Mouse (Mus musculus) liver, adult 2 months (tissue): ENCODE data around the gene Klhl35. TPM values are rescaled to one million over a fixed set of nuclear protein-coding genes. Genes with fewer than 3 reads are reported as not detected.
"Not testable (repeated sequence)": the region's sequence is repeated elsewhere in the genome, so short reads cannot be mapped to it uniquely, and the experiment has no call there.

Source experiments
- DNase-seq: peaks from one replicate; pipeline ENCODE4 v3.0.0-alpha.2; 2011; ENCODE audit warnings: low read depth, low spot score; ENCODE audit errors: extremely low read depth
- H3K27ac ChIP-seq: fragments of 200-500 bp; replicated peaks from 2 replicates; pipeline ENCODE4 v1.5.1; 2012; ENCODE audit warnings: low read depth, mild to moderate bottlenecking, control low read depth, inconsistent platforms, low read length; ENCODE audit not compliant: insufficient read depth
- H3K27me3 ChIP-seq: fragments of 200-500 bp; 2 replicates; pipeline ENCODE4 v1.6.1; 2012; ENCODE audit warnings: mild to moderate bottlenecking, moderate library complexity, low read length, inconsistent platforms; ENCODE audit not compliant: control insufficient read depth, insufficient read depth
- H3K36me3 ChIP-seq: fragments of 200-500 bp; 2 replicates; pipeline ENCODE4 v1.6.1; 2012; ENCODE audit warnings: low read length, inconsistent platforms; ENCODE audit not compliant: control insufficient read depth, insufficient read depth
- H3K4me1 ChIP-seq: fragments of 200-500 bp; 2 replicates; pipeline ENCODE4 v1.6.1; 2011; ENCODE audit warnings: low read length; ENCODE audit not compliant: control insufficient read depth, insufficient read depth
- H3K4me3 ChIP-seq: fragments of 200-500 bp; 2 replicates; pipeline ENCODE4 v1.5.1; 2011; ENCODE audit warnings: low read depth, mild to moderate bottlenecking, control low read depth, low read length, moderate library complexity; ENCODE audit not compliant: insufficient read depth
- H3K79me2 ChIP-seq: fragments of 200-500 bp; 2 replicates; pipeline ENCODE4 v1.6.1; 2012; ENCODE audit warnings: inconsistent platforms, mild to moderate bottlenecking, low read length, moderate library complexity; ENCODE audit not compliant: control insufficient read depth, insufficient read depth
- H3K9ac ChIP-seq: fragments of 200-500 bp; 2 replicates; pipeline ENCODE4 v1.6.1; 2012; ENCODE audit warnings: low read depth, mild to moderate bottlenecking, control low read depth, inconsistent platforms, low read length
- CTCF ChIP-seq: fragments of 200-500 bp; IDR thresholded peaks from 2 replicates; pipeline ENCODE4 v1.5.1; 2011; ENCODE audit warnings: low read depth, low read length, control low read depth
- POLR2A ChIP-seq: fragments of 200-500 bp; IDR thresholded peaks from 2 replicates; pipeline ENCODE4 v1.6.1; 2011; ENCODE audit warnings: low read length, control low read depth; ENCODE audit not compliant: insufficient read depth; ENCODE audit errors: extremely low read depth
- WGBS: fragments of 180-500 bp; shearing (Covaris S2); methylation state at CpG from one replicate; pipeline ENCODE4 v1.1.7; 2018; 5-methylcytosine and 5-hydroxymethylcytosine counted together
- polyA plus RNA-seq: library from polyadenylated mRNA; depleted of rRNA; stranded (reverse); fragments of >200 nt; gene quantifications from 2 replicates; pipeline ENCODE4 v1.2.3, GENCODE M21; 2012
- total RNA-seq: library from RNA; depleted of rRNA; stranded (reverse); fragments of >200 nt; gene quantifications from 2 replicates; pipeline ENCODE4 v1.2.3, GENCODE M21; 2014

Gene Klhl35
- total and polyA plus RNA-seq, 2 experiments: 0.11 TPM; not detected in 1

DNA sequence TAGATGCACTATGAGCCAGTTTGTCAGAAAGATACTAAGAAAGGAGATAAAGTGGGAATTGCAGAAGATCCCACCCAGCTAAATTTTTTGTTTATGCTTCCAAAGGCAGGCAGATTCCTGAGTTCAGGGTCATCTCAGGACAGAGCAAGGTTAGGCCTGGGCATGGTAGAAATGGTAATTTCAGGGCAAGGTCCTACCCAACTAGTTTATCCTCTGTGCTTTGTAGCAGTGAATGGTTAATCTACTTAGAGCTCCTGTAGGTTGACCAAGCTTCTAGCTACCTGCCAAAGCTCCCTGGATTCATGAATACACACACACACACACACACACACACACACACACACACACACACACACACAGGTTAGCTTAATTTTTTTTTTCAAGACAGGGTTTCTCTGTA lies 38.8 kb downstream of the Klhl35 start:
- H3K27ac ChIP-seq: no peak overlapping the region
- TF ChIP-seq CTCF (no peak), POLR2A (no peak)
- H3K79me2 ChIP-seq: no peaks in the 10 kb centered on the region
- no peaks in the 10 kb centered on the region for H3K36me3 ChIP-seq
- DNase-seq: no peak
- no peaks in the 10 kb centered on the region for H3K4me1 ChIP-seq
- H3K27me3 ChIP-seq: no peaks in the 10 kb centered on the region
- no peak overlapping the region for H3K4me3 ChIP-seq
- H3K9ac ChIP-seq: no peak overlapping the region

DNA sequence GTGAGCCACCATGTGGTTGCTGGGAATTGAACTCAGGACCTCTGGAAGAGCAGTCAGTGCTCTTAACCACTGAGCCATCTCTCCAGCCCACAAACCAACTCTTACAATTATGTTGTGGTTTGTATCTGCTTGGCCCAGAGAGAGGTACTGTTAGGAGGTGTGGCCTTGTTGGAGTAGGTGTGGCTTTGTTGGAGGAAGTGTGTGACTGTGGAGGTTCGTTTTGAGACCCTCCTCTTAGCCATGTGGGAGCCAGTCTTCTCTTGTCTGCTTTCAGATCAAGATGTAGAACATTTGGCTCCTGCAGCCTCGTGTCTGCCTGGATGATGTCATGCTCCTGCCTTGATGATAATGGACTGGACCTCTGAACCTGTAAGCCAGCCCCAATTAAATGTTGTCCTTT lies 42.4 kb downstream of the Klhl35 start:
- H3K9ac ChIP-seq, H3K36me3 ChIP-seq, H3K4me3 ChIP-seq, H3K4me1 ChIP-seq, H3K27me3 ChIP-seq, H3K27ac ChIP-seq, H3K79me2 ChIP-seq, DNase-seq: not testable (repeated sequence)
- 35% methylated on average over 2 of the region's 2 CpGs for WGBS

GRCm38 (mm10) chr7:99510087-99510501 lies 44.3 kb downstream of the Klhl35 start:
- Histone ChIP-seq H3K9ac (no peak overlapping the region), H3K27me3 (no peaks in the 10 kb centered on the region), H3K4me3 (no peak overlapping the region), H3K27ac (no peak overlapping the region), H3K36me3 (no peaks in the 10 kb centered on the region), H3K79me2 (no peaks in the 10 kb centered on the region), H3K4me1 (no peaks in the 10 kb centered on the region; the same call in 1 of the 2 replicates)
- 22% methylated on average over 8 of the region's 8 CpGs for WGBS
- TF ChIP-seq POLR2A (no peak), CTCF (no peak)
- DNase-seq: no peak

- H3K27ac ChIP-seq: no peak overlapping the region
These were observed 50.4 kb downstream of the Klhl35 start for GRCm38 (mm10) chr7:99516092-99516813.

DNA sequence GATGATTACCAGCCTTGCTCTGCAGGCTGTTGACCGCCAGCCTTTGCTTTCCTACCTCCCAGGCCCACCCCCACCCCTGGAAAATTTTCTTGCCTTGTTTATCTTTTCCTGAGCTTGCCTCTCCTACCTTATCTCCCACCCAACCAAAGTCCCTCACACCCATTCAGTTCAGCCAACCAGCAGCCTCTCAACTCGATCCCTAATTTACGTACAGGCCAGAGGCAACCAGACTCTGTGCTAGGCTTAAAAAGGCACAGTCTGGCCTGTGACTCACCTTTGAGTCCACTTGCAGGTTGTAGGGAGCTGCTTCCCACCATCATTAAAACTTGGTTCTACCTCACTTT lies 51.0 kb downstream of the Klhl35 start:
- no peak overlapping the region for H3K9ac ChIP-seq
- WGBS: 87% methylated on average over 3 of the region's 3 CpGs
- H3K36me3 ChIP-seq: no peaks in the 10 kb centered on the region
- H3K27ac ChIP-seq: no peak overlapping the region
- TF ChIP-seq POLR2A (no peak), CTCF (no peak)
- no peaks in the 10 kb centered on the region for H3K4me1 ChIP-seq
- H3K4me3 ChIP-seq: no peak overlapping the region
- H3K79me2 ChIP-seq: no peaks in the 10 kb centered on the region
- H3K27me3 ChIP-seq: no peaks in the 10 kb centered on the region
- DNase-seq: no peak

More at GRCm38 (mm10) chr7:99516092-99516813, 50.4 kb downstream of the Klhl35 start:
- Histone ChIP-seq H3K4me1 (no peaks in the 10 kb centered on the region), H3K79me2 (no peaks in the 10 kb centered on the region), H3K27me3 (no peaks in the 10 kb centered on the region), H3K9ac (no peak overlapping the region), H3K4me3 (no peak overlapping the region), H3K36me3 (no peaks in the 10 kb centered on the region)
- no peak for TF ChIP-seq POLR2A
- no peak for DNase-seq
- WGBS: 85% methylated on average over 9 of the region's 9 CpGs

- Histone ChIP-seq H3K79me2 (no peaks in the 10 kb centered on the region), H3K4me1 (peaks cover 2% of the 10 kb centered on the region; the same call in 1 of the 2 replicates), H3K36me3 (no peaks in the 10 kb centered on the region), H3K4me3 (no peak overlapping the region), H3K9ac (no peak overlapping the region), H3K27me3 (no peaks in the 10 kb centered on the region), H3K27ac (no peak overlapping the region)
- DNase-seq: no peak
- TF ChIP-seq CTCF (no peak), POLR2A (no peak)
- WGBS: 50% methylated on average over 4 of the region's 4 CpGs
These were observed 53.3 kb downstream of the Klhl35 start for GRCm38 (mm10) chr7:99518954-99519644.
